Mouse (Mus musculus): Measurements from ENCODE around the gene Tmem255b. TPM values are rescaled to one million over a fixed set of nuclear protein-coding genes. Genes with fewer than 3 reads are reported as not detected.

Gene Tmem255b
- polyA plus RNA-seq, 1 experiment from 2014 or later, result 5.8 TPM

DNA sequence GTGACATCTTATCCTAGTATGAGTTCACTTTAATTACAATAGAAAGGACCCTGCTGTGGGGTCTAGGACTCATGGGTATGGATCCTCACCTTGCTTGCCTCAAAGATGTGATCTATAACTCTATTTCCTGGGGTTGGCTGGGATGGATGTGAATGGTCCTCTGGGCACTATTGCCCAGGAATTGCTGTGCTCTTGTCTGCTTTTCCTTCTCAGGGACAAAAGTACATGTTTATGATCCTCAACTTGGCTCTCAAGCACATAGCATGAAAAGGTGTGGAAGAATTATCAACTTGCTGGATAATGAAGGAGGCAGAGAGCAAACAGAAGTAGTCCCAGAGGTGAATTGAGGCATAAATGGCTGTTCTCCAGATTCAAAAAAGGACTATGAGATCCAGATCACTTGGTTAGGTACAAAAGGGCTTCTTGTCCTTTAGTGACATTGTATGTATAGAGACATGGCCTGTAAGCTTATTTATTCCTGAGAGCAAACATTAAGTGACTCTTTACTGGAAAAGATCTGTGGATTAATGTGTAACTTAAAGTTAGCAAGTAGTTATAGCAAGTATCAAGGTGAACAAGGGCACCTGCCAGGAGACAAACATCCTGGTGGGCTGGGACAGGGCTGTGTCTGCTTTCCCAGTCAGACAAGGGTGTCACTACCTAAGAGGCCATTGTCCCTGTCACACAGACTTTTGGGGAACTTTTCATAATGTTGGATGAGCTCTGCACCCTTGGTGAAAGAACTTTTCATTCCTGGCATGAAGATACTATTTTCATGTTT is 70.1 kb downstream of the Tmem255b start:
- 0 out of 2 replicates have a peak overlapping the region, but pooled peaks have one; percentile 17 for H3K4me2 ChIP-seq (replicated peaks; ENCODE audit: low read depth)
- no peak overlapping the region for H3K9ac ChIP-seq (ENCODE audit: low read depth, low read length)
- H3K4me1 ChIP-seq (replicated peaks; ENCODE audit: control insufficient read depth, insufficient read depth, low read length), result peaks cover 22% of the 10 kb centered on the region
- no peak overlapping the region for H3K4me3 ChIP-seq (ENCODE audit: low read depth, low read length)
- H3K36me3 ChIP-seq (ENCODE audit: control insufficient read depth, insufficient read depth), result no peaks in the 10 kb centered on the region
- TF ChIP-seq CTCF (IDR thresholded peaks at IDR 0.05; ENCODE audit: low read depth), result no peak
- peak overlapping the region; percentile 80 for H3K27ac ChIP-seq (ENCODE audit: low read depth, low read length)
- H3K27me3 ChIP-seq (replicated peaks; ENCODE audit: control insufficient read depth, insufficient read depth, low read length), result no peaks in the 10 kb centered on the region
- peak; percentile 67 for ATAC-seq
- H3K9me3 ChIP-seq (ENCODE audit: control insufficient read depth), result no peaks in the 10 kb centered on the region

DNA sequence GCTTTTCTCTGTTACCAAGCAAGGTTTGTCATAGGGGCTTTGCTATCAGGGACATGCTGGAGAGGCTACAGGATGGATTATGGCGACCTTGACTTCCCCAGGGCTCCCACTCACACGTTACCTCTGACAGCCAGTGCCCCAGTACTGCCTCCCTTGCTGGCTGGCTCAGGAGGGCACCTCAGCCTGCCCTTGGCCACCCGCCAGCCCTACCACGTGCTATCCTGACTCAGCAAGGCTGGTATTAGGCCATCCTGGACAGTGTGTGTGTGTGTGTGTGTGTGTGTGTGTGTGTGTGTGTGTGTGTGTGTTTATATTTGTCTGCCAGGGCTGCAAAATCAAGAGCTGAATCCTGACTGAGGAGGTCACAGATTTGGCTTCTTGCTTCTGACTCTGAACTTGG is 71.9 kb downstream of the Tmem255b start:
- no peak overlapping the region for H3K9ac ChIP-seq (ENCODE audit: low read depth, low read length)
- H3K27ac ChIP-seq (ENCODE audit: low read depth, low read length), result peak overlapping the region; percentile 80
- H3K4me2 ChIP-seq (replicated peaks; ENCODE audit: low read depth), result no peak overlapping the region
- H3K9me3 ChIP-seq (ENCODE audit: control insufficient read depth), result no peaks in the 10 kb centered on the region
- no peaks in the 10 kb centered on the region for H3K36me3 ChIP-seq (ENCODE audit: control insufficient read depth, insufficient read depth)
- H3K27me3 ChIP-seq (replicated peaks; ENCODE audit: control insufficient read depth, insufficient read depth, low read length), result no peaks in the 10 kb centered on the region
- ATAC-seq, result peak; percentile 87
- H3K4me1 ChIP-seq (replicated peaks; ENCODE audit: control insufficient read depth, insufficient read depth, low read length), result peaks cover 22% of the 10 kb centered on the region
- no peak overlapping the region for H3K4me3 ChIP-seq (ENCODE audit: low read depth, low read length)
- peak; percentile 33; the same call in 1 of the 2 replicates for TF ChIP-seq CTCF (IDR thresholded peaks at IDR 0.05; ENCODE audit: low read depth)
- 15% methylated on average over 4 of the region's 4 CpGs for WGBS

DNA sequence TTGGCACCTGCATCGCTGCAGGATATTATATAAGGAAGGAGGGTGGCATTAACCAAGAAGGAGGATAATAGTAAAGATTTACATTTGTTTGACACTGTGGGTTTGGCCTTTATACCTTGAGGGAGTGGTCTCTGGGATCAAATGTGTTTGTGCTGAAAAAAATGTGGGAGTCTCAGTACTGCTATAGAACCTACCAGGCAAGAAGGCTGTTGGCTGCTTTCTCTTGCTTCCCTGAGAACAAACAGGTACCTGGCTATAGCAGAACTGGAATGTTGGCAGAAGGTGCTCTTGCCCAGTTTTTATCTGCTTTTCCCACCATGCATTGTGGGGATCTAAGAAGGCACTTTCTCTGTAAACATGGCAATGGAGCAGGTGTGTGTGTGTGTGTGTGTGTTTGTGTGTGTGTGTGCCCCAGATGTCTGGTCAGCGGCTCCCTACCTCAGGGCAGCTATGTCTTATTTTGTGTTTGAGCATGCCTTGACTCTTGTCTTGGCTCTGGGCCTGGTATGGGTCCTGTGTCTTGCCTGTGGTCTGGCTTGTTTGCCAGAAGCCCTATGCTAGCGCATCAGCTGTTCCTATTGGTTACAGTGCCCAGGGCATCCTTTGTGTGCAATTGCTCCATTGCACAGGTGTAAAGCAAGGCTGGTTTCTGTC is 72.4 kb downstream of the Tmem255b start:
- ATAC-seq, result peak; percentile 29
- Histone ChIP-seq H3K27me3 (replicated peaks; ENCODE audit: control insufficient read depth, insufficient read depth, low read length) (no peaks in the 10 kb centered on the region), H3K4me3 (ENCODE audit: low read depth, low read length) (no peak overlapping the region), H3K4me2 (replicated peaks; ENCODE audit: low read depth) (no peak overlapping the region), H3K9ac (ENCODE audit: low read depth, low read length) (no peak overlapping the region), H3K9me3 (ENCODE audit: control insufficient read depth) (no peaks in the 10 kb centered on the region), H3K27ac (ENCODE audit: low read depth, low read length) (peak overlapping the region; percentile 3; the same call in 1 of the 2 replicates), H3K4me1 (replicated peaks; ENCODE audit: control insufficient read depth, insufficient read depth, low read length) (peaks cover 22% of the 10 kb centered on the region), H3K36me3 (ENCODE audit: control insufficient read depth, insufficient read depth) (no peaks in the 10 kb centered on the region)
- 55% methylated on average over 3 of the region's 3 CpGs for WGBS
- TF ChIP-seq CTCF (IDR thresholded peaks at IDR 0.05; ENCODE audit: low read depth), result no peak

DNA sequence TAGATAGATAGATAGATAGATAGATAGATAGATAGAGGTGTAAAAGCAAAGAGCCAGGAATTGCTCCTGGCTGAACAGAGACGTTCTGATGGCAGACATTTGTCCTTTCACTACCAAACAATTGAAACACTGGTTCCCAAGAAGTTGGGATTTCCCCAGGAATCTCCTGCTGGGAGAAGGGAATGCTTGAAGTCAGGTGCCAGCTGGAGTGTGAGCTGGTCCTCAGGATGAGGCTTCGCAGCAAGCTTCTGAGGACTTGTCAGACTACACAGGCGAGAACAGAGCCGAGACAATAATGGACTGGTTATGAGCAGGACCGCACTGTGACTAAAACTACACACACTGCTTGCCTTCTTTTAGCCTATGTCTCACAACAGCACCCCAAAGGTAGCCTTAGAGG is 77.0 kb downstream of the Tmem255b start:
- H3K27ac ChIP-seq (ENCODE audit: low read depth, low read length), result no peak overlapping the region
- 83% methylated on average over 5 of the region's 5 CpGs for WGBS
- no peak for ATAC-seq
- peaks cover 16% of the 10 kb centered on the region for H3K4me1 ChIP-seq (replicated peaks; ENCODE audit: control insufficient read depth, insufficient read depth, low read length)
- H3K4me3 ChIP-seq (ENCODE audit: low read depth, low read length), result no peak overlapping the region
- TF ChIP-seq CTCF (IDR thresholded peaks at IDR 0.05; ENCODE audit: low read depth), result no peak
- H3K27me3 ChIP-seq (replicated peaks; ENCODE audit: control insufficient read depth, insufficient read depth, low read length), result no peaks in the 10 kb centered on the region
- H3K9ac ChIP-seq (ENCODE audit: low read depth, low read length), result no peak overlapping the region
- H3K36me3 ChIP-seq (ENCODE audit: control insufficient read depth, insufficient read depth), result no peaks in the 10 kb centered on the region
- no peaks in the 10 kb centered on the region for H3K9me3 ChIP-seq (ENCODE audit: control insufficient read depth)
- no peak overlapping the region for H3K4me2 ChIP-seq (replicated peaks; ENCODE audit: low read depth)

DNA sequence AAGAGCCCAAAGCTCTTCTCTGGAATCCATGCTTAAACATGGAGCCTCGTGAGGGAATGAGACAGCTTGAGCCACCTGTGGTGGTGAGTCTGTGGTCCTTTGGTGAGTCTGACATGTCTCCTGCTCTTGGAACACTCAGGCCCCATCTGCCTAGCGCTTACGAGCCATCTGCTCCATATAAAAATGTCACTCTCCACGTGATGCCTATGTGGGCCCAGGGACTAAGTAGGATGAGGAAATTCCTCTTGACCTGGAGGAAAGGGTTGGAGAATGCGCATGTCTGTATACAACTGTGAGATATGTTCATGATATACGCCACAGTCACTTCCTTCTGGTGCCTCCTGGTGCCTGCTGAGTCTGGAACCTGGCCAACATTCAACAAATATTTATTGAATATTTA is 77.7 kb downstream of the Tmem255b start:
- H3K27ac ChIP-seq (ENCODE audit: low read depth, low read length), result no peak overlapping the region
- H3K9me3 ChIP-seq (ENCODE audit: control insufficient read depth), result no peaks in the 10 kb centered on the region
- 25% methylated on average over 6 of the region's 6 CpGs for WGBS
- H3K4me1 ChIP-seq (replicated peaks; ENCODE audit: control insufficient read depth, insufficient read depth, low read length), result peaks cover 14% of the 10 kb centered on the region
- TF ChIP-seq CTCF (IDR thresholded peaks at IDR 0.05; ENCODE audit: low read depth), result no peak
- ATAC-seq, result peak; percentile 37; the same call in 1 of the 2 replicates
- no peak overlapping the region for H3K4me2 ChIP-seq (replicated peaks; ENCODE audit: low read depth)
- no peaks in the 10 kb centered on the region for H3K27me3 ChIP-seq (replicated peaks; ENCODE audit: control insufficient read depth, insufficient read depth, low read length)
- H3K9ac ChIP-seq (ENCODE audit: low read depth, low read length), result no peak overlapping the region
- H3K4me3 ChIP-seq (ENCODE audit: low read depth, low read length), result no peak overlapping the region
- H3K36me3 ChIP-seq (ENCODE audit: control insufficient read depth, insufficient read depth), result no peaks in the 10 kb centered on the region

DNA sequence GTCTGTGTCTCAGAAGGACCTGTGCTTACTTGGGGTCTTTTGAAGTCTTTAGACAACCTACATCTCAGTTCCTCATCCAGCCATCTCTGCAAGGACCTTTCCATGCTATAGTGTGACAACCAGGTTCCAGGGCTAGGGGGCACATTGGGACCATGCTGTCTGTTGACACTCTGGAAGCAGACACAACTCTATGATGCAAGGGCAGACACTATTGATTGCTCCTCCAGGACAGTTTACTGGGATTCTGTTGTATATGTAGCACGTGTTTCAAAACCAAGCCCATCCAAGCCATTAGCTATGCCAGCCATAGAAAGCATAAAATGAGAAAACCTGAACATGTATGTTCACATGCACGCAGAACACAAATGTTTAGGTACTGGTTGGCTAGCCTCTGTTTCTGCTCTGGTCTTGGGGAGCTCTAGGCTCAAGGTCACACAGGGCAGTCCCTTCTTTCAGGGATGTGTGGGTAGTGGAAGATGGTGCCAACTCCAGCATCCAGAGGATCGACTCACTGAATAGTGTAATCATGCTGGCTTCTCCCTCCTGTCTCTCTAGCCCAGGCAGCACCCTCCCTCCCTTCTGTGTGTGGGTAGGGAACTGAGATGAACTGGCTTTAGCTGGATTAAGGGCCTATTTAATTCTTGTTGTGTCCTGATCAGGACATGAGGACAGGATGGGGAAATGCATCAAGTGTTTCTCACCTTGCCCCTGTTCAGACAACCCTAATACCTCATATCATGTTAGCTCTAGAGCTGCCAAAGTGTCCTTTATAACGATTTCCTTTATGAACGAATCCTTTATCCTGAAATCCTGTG is 78.8 kb downstream of the Tmem255b start:
- WGBS, result 81% methylated on average over 5 of the region's 5 CpGs
- Histone ChIP-seq H3K27me3 (replicated peaks; ENCODE audit: control insufficient read depth, insufficient read depth, low read length) (no peaks in the 10 kb centered on the region), H3K9ac (ENCODE audit: low read depth, low read length) (no peak overlapping the region), H3K4me3 (ENCODE audit: low read depth, low read length) (no peak overlapping the region), H3K4me1 (replicated peaks; ENCODE audit: control insufficient read depth, insufficient read depth, low read length) (peaks cover 9% of the 10 kb centered on the region; the same call in 1 of the 2 replicates), H3K4me2 (replicated peaks; ENCODE audit: low read depth) (no peak overlapping the region), H3K9me3 (ENCODE audit: control insufficient read depth) (no peaks in the 10 kb centered on the region), H3K27ac (ENCODE audit: low read depth, low read length) (no peak overlapping the region), H3K36me3 (ENCODE audit: control insufficient read depth, insufficient read depth) (no peaks in the 10 kb centered on the region)
- ATAC-seq, result no peak
- TF ChIP-seq CTCF (IDR thresholded peaks at IDR 0.05; ENCODE audit: low read depth), result no peak

Data from intestine, postnatal 0 days (tissue).